Mouse (Mus musculus) gastrocnemius, adult 18-20 months (tissue): ENCODE data around the gene Zfp827. TPM values are rescaled to one million over a fixed set of nuclear protein-coding genes. Genes with fewer than 3 reads are reported as not detected.

Experiments
- DNase-seq: peaks from one replicate; pipeline ENCODE4 v3.0.0; 2021; ENCODE audit warnings: low spot score
- long read RNA-seq, 2 experiments: library from polyadenylated mRNA; stranded (forward); transcript quantifications; one replicate each; pipeline ENCODE4 v2.0.0; 2021
- total RNA-seq, 2 experiments: library from RNA; stranded (reverse); gene quantifications; 2 replicates each; pipeline ENCODE4 v1.2.3; 2021

Zfp827 gene
- total RNA-seq, result 1 to 10 TPM; 3.1 to 4.2 TPM
- long read RNA-seq, experiment 1, partial matches to known transcripts, result 0 of 1 reads
- long read RNA-seq, experiment 1, other reads (novel, unspliced or antisense), result 1 of 1 reads
- long read RNA-seq, experiment 2, full-length matches to known transcripts, result 1 of 1 reads
- long read RNA-seq, experiment 2, partial matches to known transcripts, result 0 of 1 reads
- long read RNA-seq, experiment 2, other reads (novel, unspliced or antisense), result 0 of 1 reads

GRCm38 (mm10) chr8:79027977-79028487 is at the start of gene Zfp827:
Zfp827 (plus strand) TSS chr8:79028437.
- DNase-seq, result peak; percentile 48

- DNase-seq, result no peak
These were observed 23.9 kb upstream of the Zfp827 start for GRCm38 (mm10) chr8:79004341-79004740.

DNA sequence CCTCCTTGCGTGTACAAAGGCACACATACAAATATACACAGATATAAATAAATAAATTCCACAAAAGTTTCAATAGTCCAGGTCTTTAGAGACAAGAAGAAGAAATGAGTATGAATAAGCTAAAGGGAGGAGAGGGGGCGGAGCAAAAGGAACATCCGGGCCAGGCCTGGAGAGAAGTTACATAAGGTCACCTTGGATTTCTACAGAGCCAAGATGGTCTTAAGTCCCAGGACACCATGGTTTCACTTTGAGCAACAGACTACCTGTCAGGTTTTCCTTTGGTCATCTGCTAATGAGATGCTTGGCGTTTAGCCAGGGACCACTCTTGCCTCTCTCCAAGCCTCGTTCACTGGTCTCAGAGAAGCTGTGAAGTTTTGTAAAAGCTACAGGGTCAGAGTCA is 13.2 kb upstream of the Zfp827 start:
- DNase-seq, result no peak

DNA sequence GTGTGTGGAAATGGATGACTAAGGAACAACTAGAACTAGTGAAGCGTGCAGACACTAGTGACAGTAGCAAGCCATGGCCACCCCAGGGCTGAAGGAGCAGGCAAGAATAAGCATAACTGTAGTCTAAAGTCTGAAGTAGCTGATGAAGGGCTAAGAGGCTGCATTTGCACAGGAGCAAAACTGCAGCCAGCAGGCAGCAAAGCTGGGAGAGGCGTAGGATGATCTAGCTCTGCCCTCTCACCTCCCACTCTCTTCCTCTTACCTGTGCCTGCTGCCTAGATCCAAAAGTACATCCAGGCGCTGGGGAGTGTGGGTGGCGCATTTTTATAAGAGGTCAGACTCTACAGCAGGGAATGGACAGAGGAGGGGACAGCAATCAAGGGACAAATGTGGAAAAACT is 12.2 kb upstream of the Zfp827 start:
- no peak for DNase-seq

- DNase-seq, result no peak
These were observed 11.7 kb upstream of the Zfp827 start for GRCm38 (mm10) chr8:79016583-79016982.

DNA sequence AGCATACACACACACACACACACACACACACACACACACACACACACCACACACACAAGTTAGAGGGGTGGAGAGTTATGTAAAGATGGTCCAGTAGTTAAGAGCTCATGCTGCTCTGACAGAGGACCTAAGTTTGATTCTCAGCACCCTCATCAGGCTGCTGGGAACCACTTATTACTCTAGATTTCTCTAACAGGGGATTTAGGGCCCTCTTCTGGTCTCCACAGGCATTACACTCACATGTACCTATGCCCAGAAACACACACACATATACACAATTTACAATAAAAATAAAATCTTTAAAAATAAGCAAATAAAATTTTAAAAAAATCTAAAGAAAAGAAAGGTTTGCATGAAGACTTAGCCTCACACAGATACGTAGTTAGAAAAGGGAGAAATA is 4.3 kb upstream of the Zfp827 start:
- no peak for DNase-seq

GRCm38 (mm10) chr8:79027319-79027718 is 918 bp upstream of the Zfp827 start:
- DNase-seq, result no peak

GRCm38 (mm10) chr8:79028541-79029395 is 531 bp downstream of the Zfp827 start:
- peak; percentile 5 for DNase-seq

GRCm38 (mm10) chr8:79029396-79030325 is 1.4 kb downstream of the Zfp827 start:
- peak; percentile 36 for DNase-seq

DNA sequence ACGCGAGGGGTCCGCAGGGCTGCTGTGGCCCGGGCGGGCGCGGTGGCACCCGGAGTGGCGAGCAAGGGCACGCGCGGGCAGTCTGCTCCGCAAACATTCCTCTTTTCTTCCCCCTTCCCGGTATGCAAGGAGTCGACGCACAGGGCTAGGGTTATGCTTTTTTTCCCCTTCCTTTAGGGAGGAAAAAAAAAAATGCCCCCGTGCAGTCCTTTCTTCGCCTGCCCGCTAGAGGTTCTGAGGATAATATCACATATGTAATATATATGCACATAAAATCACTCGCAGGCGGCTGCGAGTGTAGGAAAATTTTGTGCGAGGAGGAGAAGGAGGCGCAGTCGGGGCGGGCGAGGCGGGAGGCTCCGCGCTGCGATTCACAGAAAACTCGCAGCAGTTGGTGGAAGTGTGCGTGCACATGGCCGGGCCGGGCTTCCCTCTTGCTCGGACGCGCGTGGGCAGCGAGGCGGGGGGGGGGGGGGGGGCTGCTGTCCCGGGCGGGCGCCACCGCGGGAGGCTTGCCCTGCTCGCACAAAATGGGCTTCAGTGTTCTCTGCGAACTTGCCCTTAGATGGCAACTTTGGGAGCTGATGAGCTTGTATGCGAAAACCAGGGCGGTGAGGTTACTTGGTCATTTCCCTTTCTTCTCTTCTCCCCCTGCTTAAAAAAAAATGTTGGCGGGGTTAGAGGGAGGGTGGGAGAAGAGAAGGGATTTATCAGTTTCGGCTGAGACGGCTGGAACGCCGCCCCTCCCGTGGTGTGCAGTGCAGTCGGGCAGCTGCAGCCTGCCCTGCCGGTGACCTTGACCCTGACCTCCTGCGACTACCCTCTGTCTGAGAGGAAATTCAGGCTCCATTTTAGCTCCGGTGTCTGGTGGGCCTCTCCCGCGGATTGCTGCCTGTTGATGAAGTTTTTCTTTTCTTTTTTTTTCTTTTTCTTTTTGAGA is 2.4 kb downstream of the Zfp827 start:
- DNase-seq, result peak; percentile 5

DNA sequence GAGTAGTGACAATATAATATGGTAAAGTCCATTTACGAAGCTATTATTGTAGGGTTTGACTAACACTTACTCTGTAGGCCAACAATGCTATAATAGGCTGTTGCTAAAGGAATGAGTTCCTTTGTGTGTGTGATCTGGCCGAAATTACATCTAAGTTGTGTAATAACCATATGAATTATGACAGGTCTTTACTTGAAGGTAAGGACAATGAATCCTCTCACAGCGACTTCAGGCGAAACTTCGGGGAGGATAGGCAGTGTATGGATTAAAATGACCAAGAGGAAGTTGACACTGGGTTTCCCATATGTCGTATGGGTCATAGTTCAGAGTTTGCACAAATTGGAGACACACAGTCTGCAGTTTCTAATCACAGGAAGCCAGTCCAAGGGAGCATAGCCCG is 9.3 kb downstream of the Zfp827 start:
- DNase-seq, result no peak

DNA sequence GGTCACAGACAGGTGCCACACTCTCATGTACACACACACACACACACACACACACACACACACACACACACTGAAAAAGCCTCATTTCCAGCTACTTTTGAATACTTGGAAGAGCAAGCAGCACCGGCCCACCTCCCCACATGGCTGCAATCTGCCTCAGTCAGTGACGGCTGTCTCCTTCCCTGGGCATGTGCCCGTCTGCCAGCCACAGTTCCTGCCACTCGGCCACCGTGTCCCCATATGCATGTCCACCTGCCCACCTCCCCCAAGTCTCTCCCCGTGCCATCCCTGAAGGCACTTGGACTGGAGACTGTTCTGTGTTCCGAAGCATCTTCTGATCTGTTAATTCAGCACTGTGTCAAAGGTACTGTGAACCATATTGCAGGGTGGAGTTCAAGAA is 9.8 kb downstream of the Zfp827 start:
- DNase-seq, result no peak

GRCm38 (mm10) chr8:79041429-79041828 is 13.2 kb downstream of the Zfp827 start:
- no peak for DNase-seq

DNA sequence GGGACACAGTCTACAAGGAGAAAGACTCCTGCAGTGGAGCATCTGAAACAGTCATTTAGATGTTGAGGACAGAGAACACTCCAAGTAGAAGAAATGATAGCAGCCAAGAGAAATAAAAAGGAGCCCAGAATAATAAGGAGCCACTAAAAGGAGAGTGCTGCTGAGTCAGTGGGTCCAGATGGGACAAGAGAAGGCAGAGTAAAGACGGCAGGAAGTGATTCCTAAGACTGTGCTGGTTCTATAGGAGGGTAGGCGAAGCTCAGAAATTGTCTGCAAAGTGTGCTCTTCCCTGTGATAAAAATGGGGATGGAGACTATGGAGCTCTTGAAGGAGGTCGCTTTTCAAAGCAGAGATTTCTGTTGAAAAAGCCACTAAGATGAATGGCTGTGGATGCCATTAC is 14.0 kb downstream of the Zfp827 start:
- DNase-seq, result no peak

GRCm38 (mm10) chr8:79044673-79045072 is 16.4 kb downstream of the Zfp827 start:
- no peak for DNase-seq

- DNase-seq, result no peak
These were observed 18.4 kb downstream of the Zfp827 start for GRCm38 (mm10) chr8:79046659-79047058.

DNA sequence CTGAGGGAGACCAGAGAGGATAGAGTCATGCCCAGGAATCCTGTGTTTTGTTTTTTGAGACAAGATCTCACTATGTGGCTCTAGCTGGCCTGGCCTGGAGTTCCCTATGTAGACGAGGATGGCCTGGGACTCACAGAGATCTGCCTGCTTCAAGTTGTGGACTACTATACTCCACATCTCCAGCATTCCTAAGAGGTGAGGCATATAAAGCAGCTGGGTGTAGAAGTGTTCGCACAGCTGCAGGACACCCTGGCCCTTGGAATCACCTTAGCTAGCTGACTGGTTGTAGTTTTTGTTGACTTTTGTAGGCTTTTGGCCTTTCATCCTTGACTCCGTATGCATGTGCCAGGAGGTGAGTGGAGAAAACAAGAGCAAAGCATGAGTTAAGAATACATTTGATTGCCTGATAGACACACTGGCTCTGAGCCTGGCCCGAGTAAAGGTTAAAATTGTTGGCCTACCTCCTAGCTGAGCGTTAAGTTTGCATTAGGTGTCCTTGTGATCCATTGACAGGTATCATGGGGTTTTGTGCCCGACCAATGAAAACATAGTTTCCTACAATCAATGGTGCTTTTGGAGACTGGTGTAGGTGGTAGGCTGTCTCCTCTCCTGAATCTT is 20.3 kb downstream of the Zfp827 start:
- no peak for DNase-seq

GRCm38 (mm10) chr8:79054222-79054621 is 26.0 kb downstream of the Zfp827 start:
- DNase-seq, result no peak

DNA sequence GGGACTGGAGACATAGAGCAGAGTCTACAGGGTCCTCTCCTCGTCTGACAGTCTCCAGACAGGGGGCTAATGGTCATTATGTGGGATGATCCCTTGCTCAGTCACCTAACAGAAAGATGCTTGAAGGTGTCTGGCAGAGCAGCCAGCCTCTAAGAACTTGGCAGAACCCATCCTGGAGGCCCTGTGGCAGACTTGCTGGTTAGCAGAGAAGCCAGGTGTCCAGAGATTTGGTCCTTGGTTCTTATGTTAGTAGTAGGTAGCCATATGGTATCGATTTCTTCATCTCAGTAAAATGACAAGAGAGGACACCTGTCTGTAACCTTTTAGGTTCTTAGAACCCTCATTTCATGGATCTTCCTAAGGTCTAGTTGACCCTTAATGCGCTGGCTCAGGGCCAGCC is 28.9 kb downstream of the Zfp827 start:
- DNase-seq, result no peak

GRCm38 (mm10) chr8:79059361-79059760 is 31.1 kb downstream of the Zfp827 start:
- no peak for DNase-seq
